Mouse (Mus musculus): ENCODE results near the gene Cenpl.

- TF ChIP-seq CTCF (IDR thresholded peaks at IDR 0.05; ENCODE audit: low read depth, low read length): no peak
- no peak for TF ChIP-seq POLR2A (IDR thresholded peaks at IDR 0.05; ENCODE audit: extremely low read depth, insufficient read depth, low read length)
These were observed 31.4 kb upstream of the Cenpl start for GRCm38 (mm10) chr1:161038968-161039721.
